Mouse (Mus musculus) E14TG2a.4 (cell line): ENCODE data around the gene Adgrv1.

ENCODE experiments used
- CTCF ChIP-seq: conservative IDR thresholded peaks from 2 replicates; pipeline ENCODE4 v1.5.1; 2014; ENCODE audit warnings: low read length
- POU5F1 ChIP-seq: IDR thresholded peaks from 2 replicates; pipeline ENCODE4 v1.6.1; 2014; ENCODE audit warnings: low read length, borderline replicate concordance

DNA sequence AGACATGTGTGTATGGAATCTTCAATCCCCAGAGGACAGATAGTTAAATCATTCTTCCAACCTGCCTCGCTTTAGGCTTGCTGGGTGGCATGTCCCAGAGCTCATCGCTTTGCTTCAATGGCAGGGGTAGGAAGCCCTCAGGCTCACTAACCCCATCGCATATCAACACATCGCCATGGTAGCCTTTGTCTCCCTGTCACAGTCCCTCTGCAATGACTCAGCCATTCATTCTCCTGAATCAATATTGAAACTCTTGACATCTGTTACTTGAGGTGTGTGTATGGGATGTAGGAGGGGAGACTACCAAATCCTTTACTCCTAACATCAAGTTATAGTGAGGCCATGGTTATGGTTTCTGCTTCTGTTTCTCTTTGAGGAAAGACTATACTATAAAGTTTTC is 6.7 kb upstream of the Adgrv1 start:
- TF ChIP-seq CTCF = no peak
- TF ChIP-seq POU5F1 = no peak
